Mouse (Mus musculus): ENCODE data around the gene Atp5f1. TPM values are rescaled to one million over a fixed set of nuclear protein-coding genes. Genes with fewer than 3 reads are reported as not detected.
A peak's percentile ranks its signal among the peaks of the same experiment; 100 is the strongest.
"Not testable (repeated sequence)": the region's sequence is repeated elsewhere in the genome, so short reads cannot be mapped to it uniquely, and the experiment has no call there.

Atp5f1 gene
- 100 to 1,000 TPM; 256 to 269 TPM for total RNA-seq (2021)

GRCm38 (mm10) chr3:105959999-105960398, at the start of gene Atp5f1:
Gene Atp5f1, minus strand, starts transcription at chr3:105960099.
- intact Hi-C loops (cut with DNase I) = no loop called here
- no peak for DNase-seq (ENCODE audit: low spot score in 2 of 2)

DNA sequence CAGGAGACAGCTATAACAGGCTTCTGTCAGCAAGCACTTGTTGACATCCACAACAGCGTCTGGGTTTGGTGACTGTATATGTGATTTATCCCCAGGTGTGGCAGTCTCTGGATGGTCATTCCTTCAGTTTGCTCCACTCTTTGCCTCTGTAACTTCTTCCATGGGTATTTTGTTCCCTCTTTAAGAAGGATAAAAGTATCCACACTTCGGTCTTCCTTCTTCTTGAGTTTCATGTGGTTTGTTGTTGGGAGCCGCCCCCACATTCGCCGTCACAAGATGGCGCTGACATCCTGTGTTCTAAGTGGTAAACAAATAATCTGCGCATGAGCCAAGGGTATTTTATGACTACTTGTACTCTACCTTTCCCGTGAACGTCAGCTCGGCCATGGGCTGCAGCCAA, 43.5 kb upstream of the Atp5f1 start:
- intact Hi-C loops (cut with DNase I) = not testable (repeated sequence)

GRCm38 (mm10) chr3:106001416-106002370, 41.8 kb upstream of the Atp5f1 start:
- peak; percentile 14 to 18 for DNase-seq (ENCODE audit: low spot score in 2 of 2)
- intact Hi-C loops (cut with DNase I) = no loop called here

More for the DNA sequence above, 43.5 kb upstream of the Atp5f1 start:
- not testable (repeated sequence) for DNase-seq (ENCODE audit: low spot score in 2 of 2)

DNA sequence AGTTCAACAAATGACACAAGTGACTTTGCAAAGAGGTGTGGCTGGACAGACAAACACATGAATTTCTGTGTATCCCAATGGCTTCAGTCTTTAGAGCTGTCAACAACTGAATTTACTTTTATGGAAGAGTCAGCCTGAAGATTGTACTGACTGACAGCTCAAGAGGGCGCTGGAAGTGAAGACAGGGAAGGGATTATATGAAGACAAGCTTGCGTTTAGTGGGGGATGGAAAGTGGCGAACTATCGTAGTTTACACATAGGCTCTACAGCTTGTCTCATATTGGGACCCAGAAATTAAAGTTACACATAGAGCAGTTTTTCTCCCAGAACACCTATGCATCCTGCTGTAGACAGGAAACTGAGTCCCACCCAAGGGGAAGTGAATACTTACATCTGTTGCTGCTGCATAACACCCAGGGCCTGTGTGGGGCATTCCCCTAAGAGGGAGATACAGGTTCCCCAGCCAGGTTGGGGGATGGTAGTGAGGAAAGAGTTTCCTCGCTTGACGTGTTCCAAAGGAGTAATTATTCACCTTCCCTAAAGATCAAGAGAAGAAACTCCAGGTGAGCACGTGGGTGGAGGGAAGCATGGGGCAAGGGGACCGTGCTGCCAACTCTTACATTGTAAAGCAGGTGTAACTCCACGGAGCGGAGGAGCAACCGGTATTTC, 40.9 kb upstream of the Atp5f1 start:
- no peak for DNase-seq (ENCODE audit: low spot score in 2 of 2)
- intact Hi-C loops (cut with DNase I) = no loop called here

- intact Hi-C loops (cut with DNase I) = loop anchor here (5.0 kb wide), 1 partner anchor 883 kb away; no protein-coding TSS in a partner anchor
- DNase-seq (ENCODE audit: low spot score in 2 of 2) = no peak
Observed at GRCm38 (mm10) chr3:105994730-105995129, 34.8 kb upstream of the Atp5f1 start.

- intact Hi-C loops (cut with DNase I) = loop anchor here (1.0 to 5.0 kb wide), 2 partner anchors 457 to 886 kb away; no protein-coding TSS in a partner anchor
- DNase-seq (ENCODE audit: low spot score in 2 of 2) = peak in 1 of 2 experiments; percentile 22
Observed at GRCm38 (mm10) chr3:105991653-105992283, 31.9 kb upstream of the Atp5f1 start.

- intact Hi-C loops (cut with DNase I) = loop anchor here (5.0 kb wide), 1 partner anchor 888 kb away; no protein-coding TSS in a partner anchor
- DNase-seq (ENCODE audit: low spot score in 2 of 2) = not testable (repeated sequence)
Observed at GRCm38 (mm10) chr3:105989611-105990010, 29.7 kb upstream of the Atp5f1 start.

DNA sequence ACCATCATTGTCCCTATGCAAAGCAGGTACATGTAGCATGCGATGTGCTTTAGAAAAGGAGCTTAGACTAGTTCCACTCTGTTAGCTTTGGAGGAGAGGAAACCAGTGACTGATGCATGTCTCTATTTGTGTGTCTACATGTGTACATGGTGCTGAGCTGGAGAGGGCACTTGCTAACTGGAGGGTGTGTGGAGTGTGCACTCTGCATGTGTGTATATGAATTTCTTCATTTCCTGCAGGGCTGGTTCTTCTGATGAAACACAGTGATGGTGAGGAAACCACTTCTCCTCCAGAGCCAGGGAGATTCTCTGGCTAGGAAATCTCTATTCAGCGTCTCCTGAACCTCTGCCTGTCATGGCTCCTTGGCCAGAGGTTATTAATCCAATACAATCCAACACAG, 14.3 kb upstream of the Atp5f1 start:
- DNase-seq (ENCODE audit: low spot score in 2 of 2) = no peak
- intact Hi-C loops (cut with DNase I) = no loop called here

DNA sequence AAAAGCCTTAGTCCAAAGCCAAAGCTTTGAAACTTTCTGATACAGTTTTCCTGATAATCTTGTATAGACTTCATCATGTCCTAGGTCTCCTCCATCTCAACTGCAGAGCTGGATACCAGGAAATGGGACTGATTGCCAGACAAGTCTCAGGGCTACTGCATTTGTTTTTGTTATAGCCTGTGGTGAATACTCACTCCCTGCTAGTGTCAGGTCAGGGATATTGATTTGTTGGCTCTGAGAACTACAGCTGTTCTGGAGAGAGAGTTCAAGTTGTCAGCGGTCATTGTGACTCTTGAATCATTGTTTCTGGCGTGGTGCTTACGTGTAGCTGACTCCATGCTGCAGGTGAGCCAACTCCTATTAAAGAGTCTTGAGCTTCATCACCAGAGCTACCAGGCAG, 13.5 kb upstream of the Atp5f1 start, which contains the start of gene Ovgp1:
Gene Ovgp1 (plus strand): TSS at position 301 of the 400 bp plus-strand sequence.
- intact Hi-C loops (cut with DNase I) = no loop called here

DNA sequence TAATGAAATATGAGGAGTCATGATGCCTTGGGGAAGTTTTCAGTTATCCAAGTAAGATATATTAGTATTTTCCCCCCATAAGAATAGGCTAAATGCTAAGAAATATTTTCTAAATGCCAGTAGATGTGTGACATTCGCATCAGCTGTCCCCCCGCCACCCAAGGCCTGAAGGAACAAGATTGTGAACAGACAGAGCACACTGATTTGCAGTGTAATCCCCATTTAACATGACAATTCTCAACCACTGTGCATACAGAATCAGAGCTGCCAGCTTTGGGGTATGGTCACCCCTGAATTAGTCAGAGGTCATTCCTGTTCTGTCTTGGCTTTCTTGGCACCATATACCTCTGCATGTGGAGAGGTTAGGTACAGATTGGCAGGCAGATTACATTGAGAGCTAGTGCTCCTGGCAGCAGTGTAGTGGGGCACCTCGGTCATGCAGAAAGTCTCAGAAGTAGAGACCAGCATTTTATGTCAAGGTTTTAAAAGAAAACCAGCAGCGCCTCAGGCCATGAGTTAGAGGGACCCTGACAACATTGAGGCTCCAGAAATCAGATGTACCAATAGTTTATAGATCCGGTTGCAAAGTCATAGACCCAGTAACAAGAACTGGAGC, 12.0 kb upstream of the Atp5f1 start:
- DNase-seq (ENCODE audit: low spot score in 2 of 2) = no peak
- intact Hi-C loops (cut with DNase I) = no loop called here

More for the DNA sequence above, 13.5 kb upstream of the Atp5f1 start, which contains the start of gene Ovgp1:
- DNase-seq (ENCODE audit: low spot score in 2 of 2) = no peak

GRCm38 (mm10) chr3:105960700-105961099, 801 bp upstream of the Atp5f1 start:
- intact Hi-C loops (cut with DNase I) = no loop called here
- no peak for DNase-seq (ENCODE audit: low spot score in 2 of 2)

DNA sequence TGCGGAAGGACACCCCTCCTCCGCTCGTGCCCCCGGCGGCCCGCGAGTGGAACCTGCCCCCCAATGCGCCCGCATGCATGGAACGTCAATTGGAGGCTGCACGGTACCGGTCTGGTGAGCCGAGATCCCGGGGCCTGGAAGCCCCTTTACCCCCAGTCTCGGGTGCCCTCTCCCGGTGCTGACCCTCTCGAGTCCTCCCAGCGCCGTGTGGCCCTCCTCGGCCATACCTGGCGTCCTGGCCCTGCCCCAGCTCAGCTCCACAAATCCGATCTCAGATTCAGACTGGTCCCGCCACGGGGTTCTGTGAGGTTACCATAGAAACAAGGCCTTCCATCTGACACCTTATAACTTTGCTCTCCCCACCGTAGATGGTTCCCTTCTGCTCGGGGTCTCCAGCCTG, 314 bp downstream of the Atp5f1 start:
- intact Hi-C loops (cut with DNase I) = no loop called here
- DNase-seq (ENCODE audit: low spot score in 2 of 2) = no peak

- peak; percentile 95 to 96 for DNase-seq (ENCODE audit: low spot score in 2 of 2)
- intact Hi-C loops (cut with DNase I) = no loop called here
Observed at GRCm38 (mm10) chr3:105958974-105959580, 822 bp downstream of the Atp5f1 start, which contains the start of gene Wdr77. Gene Wdr77, plus strand, starts transcription at chr3:105959369.

DNA sequence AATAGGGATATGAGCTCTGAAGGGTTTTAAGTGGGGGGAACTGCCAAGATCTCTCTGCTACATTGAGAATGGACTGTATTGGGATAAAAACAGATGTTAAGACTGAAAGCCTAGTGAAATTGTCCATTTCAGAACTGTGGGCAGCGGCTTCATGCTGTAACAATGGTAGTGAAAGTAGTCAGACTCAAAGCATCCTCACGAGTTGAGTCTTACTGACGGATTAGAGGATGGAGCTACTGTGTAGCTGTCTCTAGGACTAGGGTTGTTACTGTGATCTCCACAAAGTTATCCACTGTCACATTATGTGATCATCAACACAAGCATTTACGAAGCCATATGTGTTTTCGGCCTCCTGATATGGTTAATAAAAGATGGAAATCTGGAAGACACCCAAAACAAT, 1.7 kb downstream of the Atp5f1 start:
- no peak for DNase-seq (ENCODE audit: low spot score in 2 of 2)
- intact Hi-C loops (cut with DNase I) = no loop called here

- DNase-seq (ENCODE audit: low spot score in 2 of 2) = no peak
- intact Hi-C loops (cut with DNase I) = no loop called here
Observed at GRCm38 (mm10) chr3:105957235-105957634, 2.7 kb downstream of the Atp5f1 start.

- intact Hi-C loops (cut with DNase I) = no loop called here
- no peak for DNase-seq (ENCODE audit: low spot score in 2 of 2)
Observed at GRCm38 (mm10) chr3:105951348-105951747, 8.6 kb downstream of the Atp5f1 start.

- intact Hi-C loops (cut with DNase I) = no loop called here
- DNase-seq (ENCODE audit: low spot score in 2 of 2) = no peak
Observed at GRCm38 (mm10) chr3:105936111-105936510, 23.8 kb downstream of the Atp5f1 start.

GRCm38 (mm10) chr3:105935033-105935432, 24.9 kb downstream of the Atp5f1 start:
- intact Hi-C loops (cut with DNase I) = no loop called here
- no peak for DNase-seq (ENCODE audit: low spot score in 2 of 2)

GRCm38 (mm10) chr3:105933926-105934325, 26.0 kb downstream of the Atp5f1 start:
- DNase-seq (ENCODE audit: low spot score in 2 of 2) = no peak
- intact Hi-C loops (cut with DNase I) = no loop called here

Data from left cerebral cortex, postnatal 36 days (tissue).